Mouse (Mus musculus) spleen, adult 12 weeks (tissue): ENCODE measurements around the gene Eln.

ENCODE experiments used
- DNase-seq: peaks from one replicate; pipeline ENCODE4 v3.0.0; 2022; ENCODE audit warnings: low spot score

The Eln gene

GRCm38 (mm10) chr5:134684398-134684797, 62.7 kb downstream of the Eln start:
- DNase-seq = no peak

DNA sequence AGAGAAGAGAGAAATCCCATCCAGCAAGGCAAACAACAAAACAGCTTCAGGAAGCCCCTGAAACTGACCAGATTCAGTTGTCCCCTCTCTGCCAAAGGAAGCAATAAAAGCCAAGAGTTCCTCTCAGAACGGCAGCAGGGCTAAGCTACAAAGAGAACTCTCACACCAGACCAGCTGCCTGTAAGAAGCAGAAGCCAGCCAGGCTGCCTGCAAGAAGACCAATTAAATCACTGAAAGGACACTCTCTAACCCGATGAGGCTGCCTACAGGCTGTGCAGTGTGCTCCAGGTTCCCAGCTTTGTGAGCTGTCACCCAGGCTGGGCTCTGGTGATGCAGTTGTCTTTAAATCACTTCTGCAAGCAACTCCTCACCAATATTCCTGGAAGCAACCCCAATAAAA, 63.3 kb downstream of the Eln start:
- DNase-seq = no peak

- no peak for DNase-seq
Observed at GRCm38 (mm10) chr5:134680238-134680637, 66.9 kb downstream of the Eln start.

GRCm38 (mm10) chr5:134678827-134679546, 68.1 kb downstream of the Eln start:
- DNase-seq = no peak

DNA sequence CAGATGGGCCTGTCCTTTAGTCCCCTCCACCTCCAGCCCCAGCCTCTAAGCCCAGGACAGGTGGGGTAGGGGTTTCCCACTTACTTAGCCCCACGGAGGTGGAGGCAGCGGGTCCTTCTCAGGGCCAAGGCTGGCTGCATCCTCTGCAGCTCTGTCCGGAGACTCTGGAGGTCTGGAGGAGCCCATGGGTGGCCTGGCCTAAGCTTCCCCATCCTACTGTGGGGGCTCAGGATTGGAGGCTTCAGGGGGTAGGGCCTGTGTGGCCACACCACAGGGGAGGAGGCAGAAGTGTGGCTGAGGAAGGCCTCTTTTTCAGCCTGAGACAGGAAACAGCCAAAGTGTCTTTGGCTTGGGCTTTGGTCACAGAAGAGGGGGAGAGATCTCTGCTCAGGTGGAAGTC, 69.1 kb downstream of the Eln start:
- DNase-seq = no peak

- no peak for DNase-seq
Observed at GRCm38 (mm10) chr5:134677491-134677890, 69.6 kb downstream of the Eln start.

- no peak for DNase-seq
Observed at GRCm38 (mm10) chr5:134675956-134676759, 71.0 kb downstream of the Eln start.

- DNase-seq = no peak
Observed at GRCm38 (mm10) chr5:134674977-134675376, 72.1 kb downstream of the Eln start.

DNA sequence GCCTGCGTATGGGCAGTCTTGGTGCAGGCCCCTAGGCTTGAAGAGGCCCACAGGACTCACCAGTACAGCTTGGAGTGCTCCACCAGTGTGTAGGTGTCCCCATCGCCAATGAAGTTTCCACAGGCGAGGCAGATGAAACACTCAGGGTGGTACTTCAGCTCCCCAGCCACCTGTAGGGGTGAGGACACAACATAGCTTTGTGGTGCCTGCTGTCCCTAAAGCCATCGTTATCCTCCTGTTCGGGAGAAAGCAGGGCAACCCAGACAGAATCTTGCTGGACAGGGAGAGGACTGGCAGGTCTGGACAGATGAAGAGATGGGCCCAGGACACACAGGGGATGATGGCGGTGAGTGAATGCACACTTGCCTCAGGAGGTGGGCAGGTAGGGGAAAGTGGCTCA, 74.5 kb downstream of the Eln start:
- no peak for DNase-seq

DNA sequence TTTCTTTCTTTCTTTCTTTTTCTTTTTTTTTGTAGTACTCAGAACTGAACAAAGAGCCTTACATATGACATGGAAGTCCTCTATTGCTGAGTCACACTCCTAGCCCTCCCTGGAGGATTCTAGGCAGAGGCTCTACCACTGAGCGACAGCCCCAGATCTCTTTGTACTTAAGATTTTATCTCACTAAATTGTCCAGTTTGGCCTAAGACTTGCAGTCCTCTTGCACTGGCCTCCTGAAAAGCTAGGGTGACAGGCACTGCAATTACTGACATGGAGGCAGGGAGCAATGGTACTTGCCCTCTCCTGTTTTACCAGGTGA, 75.0 kb downstream of the Eln start:
- DNase-seq = no peak

- no peak for DNase-seq
Observed at GRCm38 (mm10) chr5:134671335-134672197, 75.6 kb downstream of the Eln start.

- DNase-seq = no peak
Observed at GRCm38 (mm10) chr5:134669001-134669708, 78.0 kb downstream of the Eln start.

DNA sequence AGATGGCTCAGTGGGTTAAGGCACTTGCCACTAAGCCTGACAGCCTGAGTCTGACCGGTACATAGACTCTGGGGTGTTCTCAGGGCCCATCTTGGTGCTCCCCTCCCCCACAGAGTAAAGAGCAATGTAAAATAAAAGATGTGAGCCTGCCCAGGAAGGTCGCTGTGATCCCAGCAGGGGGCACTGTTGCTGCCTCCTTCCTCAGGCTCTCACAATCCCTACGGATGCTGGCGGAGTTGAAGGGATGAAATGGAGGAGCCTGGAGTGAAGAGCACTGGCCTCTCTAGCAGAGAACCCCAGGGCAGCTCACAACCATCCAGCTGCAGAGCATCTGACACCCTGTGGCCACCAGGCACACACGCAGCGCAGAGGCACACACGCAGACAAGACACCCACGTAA, 78.6 kb downstream of the Eln start:
- no peak for DNase-seq

DNA sequence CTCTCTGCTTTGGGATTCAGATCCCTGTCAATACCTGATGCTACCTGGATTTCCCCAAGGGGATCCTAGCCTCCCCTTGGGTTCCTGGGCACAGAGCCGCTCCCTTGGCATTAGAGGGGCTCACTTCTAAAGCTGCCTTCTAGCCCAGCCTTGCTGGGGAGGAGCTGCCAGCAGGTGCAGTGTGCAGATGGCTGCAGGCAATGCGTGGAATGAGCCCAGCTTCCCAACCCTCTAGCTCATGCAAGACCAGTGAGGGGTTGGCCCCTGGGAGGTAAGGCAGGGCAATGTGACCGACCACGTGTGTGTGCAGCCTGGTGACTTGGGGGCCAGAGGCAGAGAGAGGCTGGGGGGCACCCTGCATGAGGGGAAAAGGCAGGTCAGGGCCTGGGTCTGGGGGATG, 90.4 kb downstream of the Eln start:
- DNase-seq = no peak
